Mouse (Mus musculus) embryonic facial prominence, embryonic 12.5 days (tissue): ENCODE data around the gene Gm13889. TPM values are rescaled to one million over a fixed set of nuclear protein-coding genes. Genes with fewer than 3 reads are reported as not detected.
A peak's percentile ranks its signal among the peaks of the same experiment; 100 is the strongest.

Experiments
- ATAC-seq: fragments of 200-750 bp; cut with Nextera tagmentation; 2 replicates; pipeline ENCODE4 v1.8.0; 2017; ENCODE audit not compliant: insufficient number of reproducible peaks, insufficient read depth, low FRiP score, low TSS enrichment
- H3K27ac ChIP-seq: fragments of 300-500 bp; sonication (generic); 2 replicates; pipeline ENCODE4 v1.5.1; 2016; ENCODE audit warnings: mild to moderate bottlenecking
- H3K27me3 ChIP-seq: fragments of 300-500 bp; sonication (generic); 2 replicates; pipeline ENCODE4 v1.6.1; 2016; ENCODE audit warnings: mild to moderate bottlenecking, moderate library complexity
- H3K36me3 ChIP-seq: fragments of 300-500 bp; sonication (generic); 2 replicates; pipeline ENCODE4 v1.6.1; 2016; ENCODE audit warnings: mild to moderate bottlenecking
- H3K4me1 ChIP-seq: fragments of 300-500 bp; sonication (generic); 2 replicates; pipeline ENCODE4 v1.6.1; 2016
- H3K4me2 ChIP-seq: fragments of 300-500 bp; sonication (generic); replicated peaks from 2 replicates; pipeline ENCODE4 v1.6.1; 2016; ENCODE audit warnings: mild to moderate bottlenecking, moderate library complexity
- H3K4me3 ChIP-seq: fragments of 300-500 bp; sonication (generic); 2 replicates; pipeline ENCODE4 v1.5.1; 2016; ENCODE audit warnings: mild to moderate bottlenecking
- H3K9ac ChIP-seq: fragments of 300-500 bp; sonication (generic); 2 replicates; pipeline ENCODE4 v1.6.1; 2016; ENCODE audit warnings: mild to moderate bottlenecking, moderate library complexity
- H3K9me3 ChIP-seq: fragments of 300-500 bp; sonication (generic); 2 replicates; pipeline ENCODE4 v1.6.1; 2016; ENCODE audit warnings: mild to moderate bottlenecking, moderate library complexity
- WGBS: fragments of 180-500 bp; shearing (Covaris S2); methylation state at CpG from one replicate; pipeline ENCODE4 v1.1.7; 2016; 5-methylcytosine and 5-hydroxymethylcytosine counted together
- polyA plus RNA-seq: library from polyadenylated mRNA; unstranded; fragments of >200 nt; fragmentation: Nextera tagmentation; extraction: Ambion mirVana; gene quantifications from 2 replicates; pipeline ENCODE4 v1.2.1, GENCODE M21; 2016

Gm13889 gene
- polyA plus RNA-seq, 1 experiment from 2014 or later = 6.1 TPM

DNA sequence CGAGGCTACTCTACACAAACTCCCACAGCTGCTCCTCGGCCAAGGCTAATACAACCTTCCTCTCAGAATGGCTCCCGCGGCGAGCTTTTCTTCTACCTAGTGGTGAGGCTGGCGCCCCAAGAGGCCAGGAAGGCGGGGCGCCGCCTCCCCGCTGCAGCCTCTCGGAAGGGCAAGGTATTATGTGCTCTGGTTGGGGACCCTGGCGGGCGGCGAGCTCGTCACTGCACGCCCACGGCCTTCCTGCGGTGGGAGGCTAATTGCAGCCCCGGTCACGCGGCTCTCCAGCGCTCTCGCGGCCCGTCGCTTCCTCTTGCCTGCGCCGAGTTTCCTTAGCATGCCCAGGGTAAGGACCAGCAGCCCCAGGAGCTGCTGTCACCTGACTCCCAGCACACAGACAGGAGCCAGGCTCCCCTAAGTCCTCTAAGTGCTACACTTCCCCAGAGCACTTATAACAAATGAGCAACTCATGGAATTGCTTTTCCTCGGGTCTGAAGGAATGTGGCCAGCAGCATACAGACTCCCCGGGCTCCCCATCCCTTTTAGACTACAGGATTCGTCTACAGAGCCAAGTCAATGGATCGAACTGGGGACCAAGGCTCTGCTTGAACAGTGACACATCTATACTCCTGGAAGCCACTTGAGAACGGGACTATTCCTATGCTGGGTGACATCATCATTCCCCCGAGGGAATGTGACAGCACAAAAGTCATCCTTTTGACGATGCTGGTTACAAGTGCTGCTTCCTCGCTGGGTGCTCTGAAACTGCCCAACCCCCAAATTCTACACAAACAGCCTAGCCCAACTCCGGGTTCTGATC is 19.6 kb upstream of the Gm13889 start:
- Histone ChIP-seq H3K27ac (peak overlapping the region; percentile 72), H3K4me1 (peaks cover 18% of the 10 kb centered on the region), H3K4me2 (peak overlapping the region; percentile 83), H3K9me3 (no peaks in the 10 kb centered on the region), H3K27me3 (no peaks in the 10 kb centered on the region), H3K4me3 (peak overlapping the region; percentile 42), H3K9ac (peak overlapping the region; percentile 56), H3K36me3 (peaks cover 29% of the 10 kb centered on the region)
- WGBS = 2% methylated on average over 37 of the region's 37 CpGs
- ATAC-seq = peak; percentile 87

DNA sequence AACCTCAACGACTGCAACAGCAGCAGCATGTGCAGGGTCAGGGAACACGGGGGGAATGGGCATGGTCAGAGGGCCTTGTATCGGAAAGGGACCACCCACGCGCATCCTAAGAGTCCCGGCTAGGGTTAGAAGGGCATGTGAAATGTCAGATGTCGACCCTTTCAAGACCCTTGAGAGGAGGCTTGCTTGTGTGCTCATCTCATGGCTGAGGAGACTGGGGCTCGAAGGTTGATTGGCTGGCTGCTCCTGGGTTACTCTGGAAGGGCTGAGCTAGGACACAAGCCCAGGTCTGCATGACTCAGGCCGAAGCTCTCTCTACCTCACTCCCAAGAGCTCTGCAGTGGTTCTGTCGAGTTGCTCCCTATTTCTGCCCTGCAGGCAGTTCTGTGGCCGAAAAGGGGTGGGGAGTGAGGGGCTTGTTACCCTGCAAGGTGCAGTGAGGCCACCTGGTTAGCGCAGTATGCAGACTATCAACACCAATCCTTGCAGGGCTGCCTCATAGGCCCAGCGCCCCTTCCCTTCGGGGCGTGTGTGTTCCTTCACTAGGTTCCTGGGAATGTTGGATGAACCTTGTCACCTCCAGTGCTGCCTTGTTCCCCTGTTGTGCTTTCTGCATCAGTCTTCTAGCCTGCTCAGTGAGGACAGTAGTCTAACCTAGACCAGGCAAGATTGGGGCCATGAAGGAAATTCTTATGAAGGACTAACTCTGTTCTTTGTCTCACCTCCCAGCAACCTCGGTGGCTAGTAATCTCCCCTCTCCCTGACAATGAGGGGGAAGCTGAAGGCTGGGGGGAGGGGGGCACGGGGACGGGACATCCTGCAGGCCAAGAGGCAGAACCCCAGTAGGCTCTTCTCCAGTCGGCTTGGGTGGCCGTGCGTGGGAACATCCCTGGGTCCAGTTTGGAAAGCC is 18.8 kb upstream of the Gm13889 start:
- H3K4me2 ChIP-seq = peak overlapping the region; percentile 83
- ATAC-seq = no peak
- peaks cover 20% of the 10 kb centered on the region for H3K36me3 ChIP-seq
- 13% methylated on average over 21 of the region's 21 CpGs for WGBS
- H3K27me3 ChIP-seq = no peaks in the 10 kb centered on the region
- H3K4me1 ChIP-seq = peaks cover 18% of the 10 kb centered on the region
- peak overlapping the region; percentile 42 for H3K4me3 ChIP-seq
- no peaks in the 10 kb centered on the region for H3K9me3 ChIP-seq
- peak overlapping the region; percentile 72 for H3K27ac ChIP-seq
- H3K9ac ChIP-seq = peak overlapping the region; percentile 56

- ATAC-seq = no peak
- no peaks in the 10 kb centered on the region for H3K9me3 ChIP-seq
- peaks cover 18% of the 10 kb centered on the region for H3K4me1 ChIP-seq
- H3K36me3 ChIP-seq = peaks cover 13% of the 10 kb centered on the region; the same call in 1 of the 2 replicates
- no peak overlapping the region for H3K4me3 ChIP-seq
- H3K27ac ChIP-seq = no peak overlapping the region
- no peak overlapping the region for H3K4me2 ChIP-seq
- 43% methylated on average over 7 of the region's 7 CpGs for WGBS
- H3K9ac ChIP-seq = no peak overlapping the region
- H3K27me3 ChIP-seq = no peaks in the 10 kb centered on the region
Measured at GRCm38 (mm10) chr2:93975041-93975440, 18.0 kb upstream of the Gm13889 start.

- H3K36me3 ChIP-seq = no peaks in the 10 kb centered on the region
- no peak overlapping the region for H3K27ac ChIP-seq
- no peak overlapping the region for H3K4me3 ChIP-seq
- 81% methylated on average over 3 of the region's 3 CpGs for WGBS
- no peaks in the 10 kb centered on the region for H3K9me3 ChIP-seq
- no peak overlapping the region for H3K9ac ChIP-seq
- H3K27me3 ChIP-seq = no peaks in the 10 kb centered on the region
- no peak for ATAC-seq
- H3K4me1 ChIP-seq = peaks cover 11% of the 10 kb centered on the region
- no peak overlapping the region for H3K4me2 ChIP-seq
Measured at GRCm38 (mm10) chr2:93971647-93972046, 14.6 kb upstream of the Gm13889 start.

- H3K9me3 ChIP-seq = no peaks in the 10 kb centered on the region
- H3K9ac ChIP-seq = no peak overlapping the region
- H3K4me3 ChIP-seq = no peak overlapping the region
- H3K4me2 ChIP-seq = no peak overlapping the region
- 0 out of 2 replicates have a peak, but pooled peaks cover 6% of the 10 kb centered on the region for H3K27me3 ChIP-seq
- 60% methylated on average over 7 of the region's 7 CpGs for WGBS
- no peaks in the 10 kb centered on the region for H3K36me3 ChIP-seq
- H3K27ac ChIP-seq = no peak overlapping the region
- no peak for ATAC-seq
- H3K4me1 ChIP-seq = 0 out of 2 replicates have a peak, but pooled peaks cover 5% of the 10 kb centered on the region
Measured at GRCm38 (mm10) chr2:93964494-93965160, 7.6 kb upstream of the Gm13889 start.

DNA sequence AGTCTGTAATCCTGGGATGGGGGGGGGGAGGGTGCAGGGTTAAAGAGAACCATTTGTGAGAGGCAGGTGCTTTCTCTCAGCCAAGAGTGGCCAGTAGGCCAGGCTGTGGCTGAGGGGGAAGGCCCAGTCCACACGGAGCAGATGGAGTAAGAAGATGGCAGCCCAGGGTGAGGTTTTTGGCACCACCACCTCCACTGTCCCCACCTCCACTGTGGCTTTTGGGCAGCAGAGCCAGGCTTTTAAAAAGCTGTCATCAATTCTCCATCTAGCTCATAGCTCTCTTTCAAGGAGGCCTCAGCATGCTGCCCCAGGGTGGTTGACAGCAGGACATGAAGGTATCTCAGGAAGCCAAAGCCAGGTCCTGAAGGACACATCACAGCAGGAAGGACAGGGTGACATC is 6.8 kb upstream of the Gm13889 start:
- Histone ChIP-seq H3K36me3 (no peaks in the 10 kb centered on the region), H3K9me3 (no peaks in the 10 kb centered on the region), H3K27me3 (peaks cover 8% of the 10 kb centered on the region), H3K9ac (no peak overlapping the region), H3K27ac (no peak overlapping the region), H3K4me3 (no peak overlapping the region), H3K4me2 (no peak overlapping the region), H3K4me1 (0 out of 2 replicates have a peak, but pooled peaks cover 5% of the 10 kb centered on the region)
- ATAC-seq = no peak
- 75% methylated on average over 1 of the region's 1 CpGs for WGBS

DNA sequence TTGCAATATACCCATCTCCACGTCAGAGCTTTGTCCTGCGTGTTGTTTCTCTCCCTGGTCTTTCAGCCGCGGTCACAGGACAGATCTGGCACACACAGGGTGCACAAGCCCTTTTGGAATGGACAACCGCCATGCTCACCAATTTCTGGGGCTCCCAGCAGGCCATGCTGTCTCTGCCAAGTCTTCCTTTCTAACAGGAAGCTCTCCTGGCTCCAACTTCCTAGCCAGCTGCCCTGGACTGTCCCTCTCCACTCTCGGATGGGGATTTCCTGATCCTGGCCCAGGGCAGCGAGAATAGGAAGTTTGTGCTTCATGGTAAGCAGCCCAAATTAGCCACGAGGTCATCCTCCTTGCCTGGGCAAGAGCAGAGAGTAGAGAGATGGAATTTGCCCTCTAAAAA is 4.7 kb upstream of the Gm13889 start:
- H3K9me3 ChIP-seq = no peaks in the 10 kb centered on the region
- H3K9ac ChIP-seq = no peak overlapping the region
- no peak overlapping the region for H3K4me3 ChIP-seq
- H3K27ac ChIP-seq = no peak overlapping the region
- WGBS = 68% methylated on average over 8 of the region's 8 CpGs
- H3K4me1 ChIP-seq = 0 out of 2 replicates have a peak, but pooled peaks cover 5% of the 10 kb centered on the region
- no peak for ATAC-seq
- no peaks in the 10 kb centered on the region for H3K36me3 ChIP-seq
- peaks cover 28% of the 10 kb centered on the region for H3K27me3 ChIP-seq
- H3K4me2 ChIP-seq = no peak overlapping the region

- Histone ChIP-seq H3K9ac (no peak overlapping the region), H3K36me3 (no peaks in the 10 kb centered on the region), H3K27ac (no peak overlapping the region), H3K9me3 (no peaks in the 10 kb centered on the region), H3K27me3 (peaks cover 48% of the 10 kb centered on the region), H3K4me1 (peaks cover 12% of the 10 kb centered on the region), H3K4me3 (no peak overlapping the region), H3K4me2 (no peak overlapping the region)
- ATAC-seq = no peak
- WGBS = 74% methylated on average over 8 of the region's 8 CpGs
Measured at GRCm38 (mm10) chr2:93959346-93959745, 2.3 kb upstream of the Gm13889 start.

DNA sequence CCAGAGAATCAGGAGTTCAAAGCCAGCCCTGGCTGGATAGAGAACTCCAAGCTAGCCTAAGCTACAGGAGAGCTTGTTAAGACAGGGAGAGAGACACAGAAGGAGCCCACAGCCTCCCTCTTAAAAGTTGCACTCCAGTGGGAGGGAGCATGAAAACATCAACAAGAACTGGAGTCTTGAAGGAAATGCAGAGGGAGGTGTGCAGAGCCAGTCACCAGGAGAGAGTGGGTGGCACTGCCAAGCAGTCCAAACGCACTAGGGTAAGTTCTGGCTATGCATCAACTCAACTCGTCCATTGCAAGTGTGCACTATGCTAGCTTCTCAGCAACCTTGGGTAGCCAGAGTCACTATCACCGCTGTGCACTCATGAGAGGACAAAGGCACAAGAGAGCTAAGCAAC is 1.2 kb upstream of the Gm13889 start:
- WGBS = 71% methylated on average over 3 of the region's 3 CpGs
- Histone ChIP-seq H3K27ac (no peak overlapping the region), H3K27me3 (peaks cover 59% of the 10 kb centered on the region), H3K4me1 (peaks cover 12% of the 10 kb centered on the region), H3K9me3 (no peaks in the 10 kb centered on the region), H3K9ac (no peak overlapping the region), H3K4me2 (no peak overlapping the region), H3K4me3 (no peak overlapping the region), H3K36me3 (no peaks in the 10 kb centered on the region)
- ATAC-seq = no peak

GRCm38 (mm10) chr2:93957785-93958175 is 779 bp upstream of the Gm13889 start:
- no peak overlapping the region for H3K4me3 ChIP-seq
- 37% methylated on average over 8 of the region's 8 CpGs for WGBS

DNA sequence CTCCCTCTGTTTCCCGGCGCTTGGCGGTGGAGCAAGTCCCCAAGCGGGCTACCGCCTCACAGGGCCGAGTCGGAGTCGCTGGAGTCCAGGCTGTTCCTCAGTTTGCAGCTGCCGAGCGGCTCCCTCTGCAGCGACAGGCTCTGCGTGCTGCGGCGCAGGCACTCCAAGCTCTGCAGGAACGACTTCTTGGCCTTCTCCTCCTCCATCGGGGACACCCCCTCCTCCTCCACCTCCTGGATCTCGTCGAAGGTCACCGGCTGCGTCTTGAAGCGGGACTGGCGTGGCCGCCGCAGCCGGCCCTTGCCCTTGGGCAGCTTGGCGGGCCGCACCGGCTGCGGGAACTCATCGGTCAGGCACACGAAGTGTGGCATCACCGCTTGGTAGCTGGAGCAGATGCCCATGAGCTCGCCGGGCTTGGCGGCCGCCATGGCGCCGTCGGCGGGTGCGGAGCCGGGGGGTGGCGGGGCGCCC is 635 bp downstream of the Gm13889 start:
- peak overlapping the region; percentile 96 for H3K4me2 ChIP-seq
- H3K36me3 ChIP-seq = no peaks in the 10 kb centered on the region
- H3K9me3 ChIP-seq = no peaks in the 10 kb centered on the region
- ATAC-seq = peak; percentile 49; the same call in 1 of the 2 replicates
- peak overlapping the region; percentile 46 for H3K27ac ChIP-seq
- H3K4me3 ChIP-seq = peak overlapping the region; percentile 62
- under 1% methylated on average over 43 of the region's 44 CpGs for WGBS
- H3K9ac ChIP-seq = peak overlapping the region; percentile 57
- H3K27me3 ChIP-seq = peaks cover 61% of the 10 kb centered on the region
- H3K4me1 ChIP-seq = peaks cover 12% of the 10 kb centered on the region

More at GRCm38 (mm10) chr2:93957785-93958175, 779 bp upstream of the Gm13889 start:
- no peak overlapping the region for H3K27ac ChIP-seq
- H3K4me2 ChIP-seq = no peak overlapping the region
- no peaks in the 10 kb centered on the region for H3K9me3 ChIP-seq
- no peak for ATAC-seq
- H3K36me3 ChIP-seq = no peaks in the 10 kb centered on the region
- H3K4me1 ChIP-seq = peaks cover 12% of the 10 kb centered on the region
- peaks cover 62% of the 10 kb centered on the region for H3K27me3 ChIP-seq
- H3K9ac ChIP-seq = no peak overlapping the region
